Mouse (Mus musculus): Measurements from ENCODE around the gene Dbnl. TPM values are rescaled to one million over a fixed set of nuclear protein-coding genes. Genes with fewer than 3 reads are reported as not detected.
A peak's percentile ranks its signal among the peaks of the same experiment; 100 is the strongest.

Gene Dbnl
- polyA plus RNA-seq, 1 experiment = 136 TPM

DNA sequence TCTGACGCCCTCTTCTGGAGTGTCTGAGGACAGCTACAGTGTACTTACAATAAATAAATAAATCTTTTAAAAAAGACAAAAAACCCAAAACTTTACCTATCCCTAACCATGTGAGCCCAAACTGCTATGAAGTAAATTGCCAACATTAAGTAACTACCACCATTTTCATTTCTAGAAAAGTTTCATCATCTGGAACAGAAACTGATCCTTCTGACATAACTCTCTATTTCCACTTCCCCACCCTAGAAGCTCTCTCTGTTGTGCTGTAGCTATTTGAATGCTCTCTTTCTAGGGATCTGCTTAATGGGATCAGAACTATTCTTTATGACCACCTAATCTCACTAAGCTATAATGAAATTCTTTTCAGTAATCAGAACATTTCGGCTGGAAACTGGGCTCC is 43.3 kb upstream of the Dbnl start:
- WGBS = 92% methylated on average over 2 of the region's 2 CpGs
- no peak overlapping the region for H3K27ac ChIP-seq (ENCODE audit: control insufficient read depth, insufficient read depth, low read length)
- peaks cover 5% of the 10 kb centered on the region for H3K4me1 ChIP-seq (replicated peaks; ENCODE audit: control insufficient read depth, insufficient read depth, low read length)
- no peaks in the 10 kb centered on the region for H3K27me3 ChIP-seq (ENCODE audit: control insufficient read depth, insufficient read depth, low read length)
- no peak for DNase-seq
- no peaks in the 10 kb centered on the region for H3K36me3 ChIP-seq (ENCODE audit: control insufficient read depth, insufficient read depth, low read length)
- TF ChIP-seq POLR2A (IDR thresholded peaks at IDR 0.05; ENCODE audit: control insufficient read depth, extremely low read depth, insufficient read depth, low read length, poor library complexity) (no peak), CTCF (IDR thresholded peaks at IDR 0.05; ENCODE audit: borderline replicate concordance, control insufficient read depth, extremely low read depth, insufficient read depth, low read length, poor library complexity) (no peak)
- no peak overlapping the region for H3K4me3 ChIP-seq (ENCODE audit: control insufficient read depth, insufficient read depth, low read length)

GRCm38 (mm10) chr11:5753755-5754154 is 34.5 kb upstream of the Dbnl start:
- 93% methylated on average over 2 of the region's 2 CpGs for WGBS
- no peaks in the 10 kb centered on the region for H3K4me1 ChIP-seq (replicated peaks; ENCODE audit: control insufficient read depth, insufficient read depth, low read length)
- H3K4me3 ChIP-seq (ENCODE audit: control insufficient read depth, insufficient read depth, low read length) = no peak overlapping the region
- no peaks in the 10 kb centered on the region for H3K27me3 ChIP-seq (ENCODE audit: control insufficient read depth, insufficient read depth, low read length)
- TF ChIP-seq POLR2A (IDR thresholded peaks at IDR 0.05; ENCODE audit: control insufficient read depth, extremely low read depth, insufficient read depth, low read length, poor library complexity) = no peak
- TF ChIP-seq CTCF (IDR thresholded peaks at IDR 0.05; ENCODE audit: borderline replicate concordance, control insufficient read depth, extremely low read depth, insufficient read depth, low read length, poor library complexity) = no peak
- no peak overlapping the region for H3K27ac ChIP-seq (ENCODE audit: control insufficient read depth, insufficient read depth, low read length)
- no peak for DNase-seq
- no peaks in the 10 kb centered on the region for H3K36me3 ChIP-seq (ENCODE audit: control insufficient read depth, insufficient read depth, low read length)

- under 1% methylated on average over 68 of the region's 68 CpGs for WGBS
- DNase-seq = peak; percentile 95
- no peaks in the 10 kb centered on the region for H3K36me3 ChIP-seq (ENCODE audit: control insufficient read depth, insufficient read depth, low read length)
- no peaks in the 10 kb centered on the region for H3K27me3 ChIP-seq (ENCODE audit: control insufficient read depth, insufficient read depth, low read length)
- TF ChIP-seq CTCF (IDR thresholded peaks at IDR 0.05; ENCODE audit: borderline replicate concordance, control insufficient read depth, extremely low read depth, insufficient read depth, low read length, poor library complexity) (0 out of 2 replicates have a peak, but pooled peaks have one; percentile 15), POLR2A (IDR thresholded peaks at IDR 0.05; ENCODE audit: control insufficient read depth, extremely low read depth, insufficient read depth, low read length, poor library complexity) (peak; percentile 99)
- H3K27ac ChIP-seq (ENCODE audit: control insufficient read depth, insufficient read depth, low read length) = peak within 1 kb of the TSS; percentile 55
- H3K4me1 ChIP-seq (replicated peaks; ENCODE audit: control insufficient read depth, insufficient read depth, low read length) = no peaks in the 10 kb centered on the region; the same call in 1 of the 2 replicates
- H3K4me3 ChIP-seq (ENCODE audit: control insufficient read depth, insufficient read depth, low read length) = peak within 1 kb of the TSS; percentile 60
These were observed 26.3 kb upstream of the Dbnl start, which contains the start of gene Urgcp for GRCm38 (mm10) chr11:5761820-5762632. Urgcp (minus strand) TSS chr11:5762376.

DNA sequence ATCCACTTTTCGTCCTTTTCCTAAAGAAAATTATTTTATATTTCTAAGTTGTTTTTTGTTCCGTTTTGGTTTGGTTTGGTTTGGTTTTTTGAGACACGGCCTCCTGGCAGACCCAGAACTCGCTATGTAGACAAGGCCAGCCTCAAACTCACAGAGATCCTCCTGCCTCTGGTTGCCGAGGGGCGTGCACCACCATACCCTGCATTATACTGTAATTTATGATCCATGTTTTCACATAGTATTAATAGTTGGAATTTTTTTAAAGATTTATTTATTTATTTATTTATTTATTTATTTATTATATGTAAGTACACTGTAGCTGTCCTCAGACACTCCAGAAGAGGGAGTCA is 25.7 kb upstream of the Dbnl start:
- Histone ChIP-seq H3K4me1 (replicated peaks; ENCODE audit: control insufficient read depth, insufficient read depth, low read length) (no peaks in the 10 kb centered on the region; the same call in 1 of the 2 replicates), H3K27me3 (ENCODE audit: control insufficient read depth, insufficient read depth, low read length) (no peaks in the 10 kb centered on the region), H3K4me3 (ENCODE audit: control insufficient read depth, insufficient read depth, low read length) (0 out of 2 replicates have a peak overlapping the region, but pooled peaks have one; percentile 15), H3K36me3 (ENCODE audit: control insufficient read depth, insufficient read depth, low read length) (no peaks in the 10 kb centered on the region), H3K27ac (ENCODE audit: control insufficient read depth, insufficient read depth, low read length) (0 out of 2 replicates have a peak overlapping the region, but pooled peaks have one; percentile 26)
- no peak for DNase-seq
- TF ChIP-seq POLR2A (IDR thresholded peaks at IDR 0.05; ENCODE audit: control insufficient read depth, extremely low read depth, insufficient read depth, low read length, poor library complexity) (no peak), CTCF (IDR thresholded peaks at IDR 0.05; ENCODE audit: borderline replicate concordance, control insufficient read depth, extremely low read depth, insufficient read depth, low read length, poor library complexity) (no peak)
- WGBS = 11% methylated on average over 6 of the region's 6 CpGs

DNA sequence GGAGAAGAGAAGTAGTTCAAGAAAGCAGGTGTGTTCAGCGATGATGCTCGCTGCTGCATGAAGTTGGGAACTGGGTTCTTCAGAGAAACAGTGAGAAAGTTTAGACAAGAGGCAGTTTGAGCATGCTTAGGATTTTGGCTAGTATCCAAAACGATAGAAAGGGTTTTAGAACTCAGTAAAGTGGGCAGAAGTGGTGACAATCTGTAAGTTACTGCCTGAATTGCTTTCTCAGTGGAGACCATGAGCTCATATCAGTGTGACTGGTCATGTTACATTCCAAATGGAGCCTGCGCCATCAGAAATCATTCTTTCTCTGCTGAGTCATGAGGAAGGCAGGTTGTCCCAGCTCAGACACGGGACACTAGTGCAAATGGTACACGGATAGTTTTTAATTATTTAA is 22.3 kb upstream of the Dbnl start:
- no peak for DNase-seq
- Histone ChIP-seq H3K4me3 (ENCODE audit: control insufficient read depth, insufficient read depth, low read length) (no peak overlapping the region), H3K36me3 (ENCODE audit: control insufficient read depth, insufficient read depth, low read length) (no peaks in the 10 kb centered on the region), H3K27ac (ENCODE audit: control insufficient read depth, insufficient read depth, low read length) (no peak overlapping the region), H3K27me3 (ENCODE audit: control insufficient read depth, insufficient read depth, low read length) (no peaks in the 10 kb centered on the region), H3K4me1 (replicated peaks; ENCODE audit: control insufficient read depth, insufficient read depth, low read length) (no peaks in the 10 kb centered on the region; the same call in 1 of the 2 replicates)
- TF ChIP-seq CTCF (IDR thresholded peaks at IDR 0.05; ENCODE audit: borderline replicate concordance, control insufficient read depth, extremely low read depth, insufficient read depth, low read length, poor library complexity) (no peak), POLR2A (IDR thresholded peaks at IDR 0.05; ENCODE audit: control insufficient read depth, extremely low read depth, insufficient read depth, low read length, poor library complexity) (no peak)
- WGBS = 91% methylated on average over 6 of the region's 6 CpGs

DNA sequence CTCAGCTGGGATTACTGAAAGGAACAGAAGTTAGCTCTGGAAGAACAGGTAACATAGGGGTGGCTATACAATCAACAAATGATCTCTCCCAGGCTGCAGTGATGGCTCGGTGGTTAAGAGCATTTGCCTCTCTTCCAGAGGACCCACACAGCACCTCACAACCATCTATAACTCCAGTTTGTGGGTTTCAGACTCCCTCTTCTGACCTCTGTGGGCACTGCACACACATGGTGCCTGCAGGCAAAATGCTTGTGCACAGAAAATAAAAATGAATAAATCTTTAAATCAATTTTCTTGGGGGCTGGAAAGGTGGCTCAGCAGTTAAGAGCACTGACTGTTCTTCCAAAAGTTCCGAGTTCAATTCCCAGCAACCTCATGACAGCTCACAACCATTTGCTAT is 9.8 kb upstream of the Dbnl start:
- Histone ChIP-seq H3K27ac (ENCODE audit: control insufficient read depth, insufficient read depth, low read length) (no peak overlapping the region), H3K4me3 (ENCODE audit: control insufficient read depth, insufficient read depth, low read length) (no peak overlapping the region), H3K27me3 (ENCODE audit: control insufficient read depth, insufficient read depth, low read length) (no peaks in the 10 kb centered on the region), H3K4me1 (replicated peaks; ENCODE audit: control insufficient read depth, insufficient read depth, low read length) (no peaks in the 10 kb centered on the region), H3K36me3 (ENCODE audit: control insufficient read depth, insufficient read depth, low read length) (no peaks in the 10 kb centered on the region)
- WGBS = 97% methylated on average over 2 of the region's 2 CpGs
- TF ChIP-seq POLR2A (IDR thresholded peaks at IDR 0.05; ENCODE audit: control insufficient read depth, extremely low read depth, insufficient read depth, low read length, poor library complexity) (no peak), CTCF (IDR thresholded peaks at IDR 0.05; ENCODE audit: borderline replicate concordance, control insufficient read depth, extremely low read depth, insufficient read depth, low read length, poor library complexity) (no peak)
- DNase-seq = no peak

Measured in thymus, adult 2 months (tissue).